Mouse (Mus musculus): ENCODE results near the gene Iqgap2.

Iqgap2 gene

GRCm38 (mm10) chr13:95889981-95890545 is 1.7 kb downstream of the Iqgap2 start:
- CTCF ChIA-PET = interaction anchor here in 3 of 4 experiments (0.5 to 0.8 kb wide), 5 partner anchors 85 to 691 kb away, joined by 3 to 4 read pairs (median 3); no protein-coding TSS in a partner anchor
- POLR2A ChIA-PET = interaction anchor here (0.6 to 2.0 kb wide), 11 partner anchors 84 to 1055 kb away, joined by 3 to 6 read pairs (median 3); partner anchors contain the start of gene F2r (in 2 of the 4)

- ChIA-PET POLR2A (interaction anchor here (0.5 to 1.6 kb wide), 11 partner anchors 81 to 1392 kb away, joined by 3 to 6 read pairs (median 3); partner anchors contain the start of gene F2r (in 1 of the 4)), CTCF (interaction anchor here in 3 of 4 experiments (0.6 to 0.7 kb wide), 3 partner anchors 23 to 261 kb away, joined by 3 to 4 read pairs (median 3); no protein-coding TSS in a partner anchor)
Observed at GRCm38 (mm10) chr13:95889366-95889765, 2.4 kb downstream of the Iqgap2 start.

- ChIA-PET CTCF (interaction anchor here in 3 of 4 experiments (0.5 to 0.7 kb wide), 4 partner anchors 23 to 260 kb away, joined by 3 to 4 read pairs (median 3); no protein-coding TSS in a partner anchor), POLR2A (interaction anchor here in 3 of 4 experiments (0.7 to 1.6 kb wide), 4 partner anchors 107 to 1393 kb away, joined by 3 to 6 read pairs (median 4); no protein-coding TSS in a partner anchor)
Observed at GRCm38 (mm10) chr13:95888621-95889020, 3.1 kb downstream of the Iqgap2 start.

- ChIA-PET POLR2A (interaction anchor here in 1 of 4 experiments (0.6 to 1.2 kb wide), 2 partner anchors 19 to 350 kb away, joined by 3 to 8 read pairs; no protein-coding TSS in a partner anchor), CTCF (interaction anchor here in 1 of 4 experiments (0.5 kb wide), 1 partner anchor 57 kb away, joined by 3 read pairs; no protein-coding TSS in a partner anchor)
Observed at GRCm38 (mm10) chr13:95888170-95888569, 3.6 kb downstream of the Iqgap2 start.

GRCm38 (mm10) chr13:95887375-95887774 is 4.3 kb downstream of the Iqgap2 start:
- ChIA-PET CTCF (interaction anchor here in 1 of 4 experiments (1.4 kb wide), 1 partner anchor 14 kb away, joined by 4 read pairs; no protein-coding TSS in a partner anchor), POLR2A (no interaction called here)

DNA sequence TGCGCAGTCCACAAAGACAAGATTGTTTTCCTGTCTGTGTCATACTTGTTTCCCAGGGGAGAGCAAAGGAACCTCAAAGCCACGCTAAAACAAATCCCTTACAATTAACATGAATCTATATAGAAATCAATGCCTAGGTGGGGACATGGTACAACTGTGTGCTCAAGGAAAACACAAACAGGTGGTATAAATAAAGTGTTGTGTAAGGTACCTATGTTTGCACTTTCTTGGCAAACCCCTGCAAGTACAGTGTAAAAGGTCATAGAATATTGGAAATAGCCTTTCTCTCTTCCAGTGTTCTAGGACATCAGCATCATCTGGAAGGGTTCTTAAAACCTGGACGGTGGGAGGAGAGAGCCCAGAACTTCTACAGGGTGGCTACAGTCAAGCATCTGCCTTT is 7.3 kb downstream of the Iqgap2 start:
- ChIA-PET CTCF (no interaction called here), POLR2A (interaction anchor here in 1 of 4 experiments (0.6 kb wide), 1 partner anchor 73 kb away, joined by 3 read pairs; no protein-coding TSS in a partner anchor)

GRCm38 (mm10) chr13:95882001-95882400 is 9.7 kb downstream of the Iqgap2 start:
- ChIA-PET CTCF (interaction anchor here in 1 of 4 experiments (0.7 kb wide), 1 partner anchor 53 kb away, joined by 7 read pairs; no protein-coding TSS in a partner anchor), POLR2A (no interaction called here)

GRCm38 (mm10) chr13:95881427-95881826 is 10.3 kb downstream of the Iqgap2 start:
- CTCF ChIA-PET = interaction anchor here in 1 of 4 experiments (1.6 kb wide), 1 partner anchor 11 kb away, joined by 4 read pairs; no protein-coding TSS in a partner anchor
- POLR2A ChIA-PET = no interaction called here

- CTCF ChIA-PET = interaction anchor here in 2 of 4 experiments (0.6 to 1.6 kb wide), 2 partner anchors 12 to 811 kb away, joined by 4 read pairs; no protein-coding TSS in a partner anchor
- POLR2A ChIA-PET = no interaction called here
Observed at GRCm38 (mm10) chr13:95880633-95881032, 11.1 kb downstream of the Iqgap2 start.

DNA sequence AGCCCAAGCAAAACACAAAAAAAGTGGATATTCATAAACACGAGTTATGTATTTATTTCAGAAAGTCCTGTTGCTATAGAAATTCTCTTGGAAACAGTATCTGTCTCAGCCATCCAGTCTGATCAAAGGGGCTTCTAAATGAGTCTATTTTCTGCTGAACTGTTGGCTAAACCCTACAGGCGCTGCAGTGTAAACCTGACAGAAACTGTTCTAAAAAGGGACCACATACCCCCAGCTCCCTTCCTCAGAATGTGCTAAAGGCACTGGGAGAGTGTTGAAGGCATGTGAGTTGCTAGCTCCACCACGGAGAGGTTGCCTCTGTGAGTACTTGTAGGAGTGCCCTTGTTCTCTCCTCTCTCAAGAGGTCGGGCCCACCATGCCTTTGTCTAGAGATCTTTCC is 19.7 kb downstream of the Iqgap2 start:
- POLR2A ChIA-PET = interaction anchor here in 1 of 4 experiments (1.2 kb wide), 1 partner anchor 45 kb away, joined by 3 read pairs; no protein-coding TSS in a partner anchor
- CTCF ChIA-PET = no interaction called here

- ChIA-PET POLR2A (interaction anchor here in 1 of 4 experiments (0.6 kb wide), 1 partner anchor 66 kb away, joined by 3 read pairs; no protein-coding TSS in a partner anchor), CTCF (no interaction called here)
Observed at GRCm38 (mm10) chr13:95870626-95871025, 21.1 kb downstream of the Iqgap2 start.

GRCm38 (mm10) chr13:95868896-95869540 is 22.7 kb downstream of the Iqgap2 start:
- ChIA-PET POLR2A (interaction anchor here in 3 of 4 experiments (0.7 to 1.8 kb wide), 5 partner anchors 9 to 23 kb away, joined by 3 to 8 read pairs (median 4); partner anchors contain the start of gene Iqgap2 (in 1 of the 3)), CTCF (interaction anchor here in 1 of 4 experiments (0.6 kb wide), 1 partner anchor 89 kb away, joined by 5 read pairs; no protein-coding TSS in a partner anchor)

DNA sequence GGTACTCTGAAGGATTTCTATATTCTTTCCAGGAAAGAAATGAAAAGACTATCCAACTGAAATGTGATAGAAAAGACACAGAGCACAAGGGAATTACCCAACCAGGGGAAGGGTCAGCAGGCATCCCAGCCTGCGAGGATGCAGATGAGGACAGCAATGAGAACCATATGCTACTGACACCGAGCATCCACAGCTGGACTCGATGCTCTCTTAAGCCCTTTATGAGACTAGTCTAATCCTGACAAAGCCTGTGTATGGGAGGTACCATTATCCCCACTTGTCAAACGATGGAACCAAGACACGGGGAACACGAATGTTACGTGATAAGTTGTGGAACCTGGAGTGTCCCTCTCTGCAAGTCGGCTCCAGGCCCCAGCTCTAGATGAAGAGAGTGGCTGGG is 29.5 kb downstream of the Iqgap2 start:
- ChIA-PET CTCF (interaction anchor here in 1 of 4 experiments (0.8 kb wide), 1 partner anchor 30 kb away, joined by 3 read pairs; the partner anchor contains the start of gene Iqgap2), POLR2A (no interaction called here)

DNA sequence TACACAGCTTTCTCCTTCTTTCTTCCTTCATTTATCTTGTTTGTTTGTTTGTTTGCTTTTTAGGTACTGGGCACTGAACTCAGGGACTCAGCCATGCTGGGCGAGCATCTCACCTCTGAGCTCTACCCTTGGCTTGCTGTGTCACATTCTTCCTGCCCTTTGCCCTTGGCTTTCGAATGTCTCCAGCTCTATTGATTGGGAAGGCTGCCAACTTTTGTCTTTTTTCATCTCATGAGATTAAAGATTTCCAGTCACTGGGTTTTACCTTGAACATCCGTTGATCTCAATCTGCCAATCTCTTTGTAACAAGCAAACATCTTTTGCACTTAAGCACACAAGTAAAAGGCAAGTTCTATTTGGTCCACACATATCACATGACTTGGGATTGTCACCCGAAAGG is 32.5 kb downstream of the Iqgap2 start:
- ChIA-PET CTCF (interaction anchor here in 1 of 4 experiments (0.6 kb wide), 1 partner anchor 91 kb away, joined by 3 read pairs; no protein-coding TSS in a partner anchor), POLR2A (interaction anchor here in 2 of 4 experiments (0.5 to 1.3 kb wide), 3 partner anchors 14 to 1066 kb away, joined by 3 to 5 read pairs (median 3); no protein-coding TSS in a partner anchor)

DNA sequence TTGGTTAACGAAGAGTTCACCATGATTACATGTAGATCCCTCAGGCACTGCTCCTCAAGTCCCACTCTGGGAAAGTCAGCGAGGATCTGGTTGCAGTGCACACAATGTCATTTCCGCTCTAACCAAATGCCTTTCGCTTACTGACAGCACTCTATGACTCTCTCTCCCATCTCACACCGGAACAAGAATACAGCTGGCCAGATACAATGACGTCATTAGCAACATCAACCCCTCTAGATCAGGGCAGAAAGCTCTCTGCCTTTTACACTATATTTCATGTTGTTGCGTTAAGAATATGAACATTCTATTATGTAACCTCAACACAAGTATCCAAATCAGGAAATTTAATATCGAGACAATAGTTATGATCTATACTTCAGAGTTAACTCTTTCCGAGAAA is 32.9 kb downstream of the Iqgap2 start:
- CTCF ChIA-PET = no interaction called here
- POLR2A ChIA-PET = interaction anchor here in 2 of 4 experiments (0.5 to 1.3 kb wide), 3 partner anchors 14 to 1066 kb away, joined by 3 to 5 read pairs (median 3); no protein-coding TSS in a partner anchor

DNA sequence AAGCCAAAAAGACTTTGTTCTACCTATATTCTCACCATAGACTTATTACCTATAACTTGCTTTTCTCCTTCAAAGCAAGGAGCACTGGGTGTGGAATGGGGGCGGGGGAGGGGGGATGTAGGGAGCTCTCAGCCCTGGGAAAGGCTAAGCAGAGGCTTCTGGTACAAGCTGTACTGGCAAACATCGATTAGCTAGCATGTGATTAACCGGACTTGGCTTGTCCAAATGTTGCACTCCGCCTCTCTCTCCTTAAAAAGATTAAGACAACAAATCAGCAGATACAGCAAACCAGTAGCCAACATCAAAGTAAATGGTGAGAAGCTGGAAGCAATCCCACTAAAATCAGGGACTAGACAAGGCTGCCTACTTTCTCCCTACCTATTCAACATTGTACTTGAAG is 36.2 kb downstream of the Iqgap2 start:
- ChIA-PET CTCF (no interaction called here), POLR2A (no interaction called here)

DNA sequence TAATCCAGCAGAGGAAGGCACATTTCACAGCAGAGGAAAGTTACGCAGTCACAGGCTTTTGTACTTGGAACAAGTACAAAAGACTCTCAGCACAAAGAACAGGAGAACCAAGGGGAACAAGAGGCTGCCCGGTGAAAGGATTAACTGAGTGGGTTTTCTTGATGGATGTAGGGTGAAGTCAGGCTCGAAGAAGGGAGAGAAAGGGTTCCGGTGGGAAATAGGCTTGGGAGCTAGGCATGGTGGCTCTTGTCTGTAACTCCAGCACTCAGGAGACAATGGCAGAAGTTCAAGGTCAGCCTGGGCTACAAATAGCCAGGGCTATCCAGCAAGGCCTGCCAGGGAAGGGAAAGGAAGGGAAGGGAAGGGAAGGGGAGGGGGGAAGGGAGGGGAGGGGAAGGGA is 40.1 kb downstream of the Iqgap2 start:
- CTCF ChIA-PET = no interaction called here
- POLR2A ChIA-PET = no interaction called here

DNA sequence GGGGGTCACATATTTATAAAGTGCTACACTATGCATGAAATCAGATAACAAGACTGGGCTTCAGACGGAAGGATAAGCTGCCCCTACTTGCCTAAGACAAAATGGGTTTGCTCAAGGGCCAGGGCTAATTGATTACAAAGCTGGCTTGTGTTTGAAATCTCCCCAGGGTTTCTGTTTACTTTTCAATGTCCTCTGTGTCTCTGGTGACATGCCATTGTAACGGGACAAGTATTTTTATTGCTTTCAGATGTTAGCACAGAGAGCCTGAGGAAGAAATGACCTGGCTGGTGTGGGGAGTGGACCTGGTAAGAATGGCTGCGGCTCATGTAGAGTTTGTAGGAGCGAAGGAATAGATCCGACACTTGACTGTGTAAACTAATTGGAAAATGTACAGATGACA is 41.3 kb downstream of the Iqgap2 start:
- POLR2A ChIA-PET = interaction anchor here in 1 of 4 experiments (1.1 to 1.9 kb wide), 2 partner anchors 10 to 18 kb away, joined by 3 to 4 read pairs; no protein-coding TSS in a partner anchor
- CTCF ChIA-PET = interaction anchor here in 1 of 4 experiments (0.7 kb wide), 1 partner anchor 57 kb away, joined by 3 read pairs; no protein-coding TSS in a partner anchor

- POLR2A ChIA-PET = interaction anchor here in 2 of 4 experiments (0.5 to 1.9 kb wide), 2 partner anchors 11 to 43 kb away, joined by 3 to 4 read pairs; no protein-coding TSS in a partner anchor
- CTCF ChIA-PET = interaction anchor here in 1 of 4 experiments (0.7 kb wide), 1 partner anchor 26 kb away, joined by 3 read pairs; no protein-coding TSS in a partner anchor
Observed at GRCm38 (mm10) chr13:95849501-95850007, 42.2 kb downstream of the Iqgap2 start.

All from embryonic stem cell, embryonic (primary cell).